Mouse (Mus musculus) testis, adult 2 months (tissue): Measurements from ENCODE around the gene Gabrr2.

Experiments used
- CTCF ChIP-seq: fragments of 200-500 bp; IDR thresholded peaks from 2 replicates; pipeline ENCODE4 v1.5.1; 2012; ENCODE audit warnings: low read depth, mild to moderate bottlenecking, inconsistent platforms, low read length, moderate library complexity; ENCODE audit not compliant: control insufficient read depth, insufficient read depth, insufficient replicate concordance
- POLR2A ChIP-seq: fragments of 200-500 bp; IDR thresholded peaks from 2 replicates; pipeline ENCODE4 v1.6.1; 2012; ENCODE audit warnings: low read depth, mild to moderate bottlenecking, inconsistent platforms, low read length, moderate library complexity; ENCODE audit not compliant: control insufficient read depth

DNA sequence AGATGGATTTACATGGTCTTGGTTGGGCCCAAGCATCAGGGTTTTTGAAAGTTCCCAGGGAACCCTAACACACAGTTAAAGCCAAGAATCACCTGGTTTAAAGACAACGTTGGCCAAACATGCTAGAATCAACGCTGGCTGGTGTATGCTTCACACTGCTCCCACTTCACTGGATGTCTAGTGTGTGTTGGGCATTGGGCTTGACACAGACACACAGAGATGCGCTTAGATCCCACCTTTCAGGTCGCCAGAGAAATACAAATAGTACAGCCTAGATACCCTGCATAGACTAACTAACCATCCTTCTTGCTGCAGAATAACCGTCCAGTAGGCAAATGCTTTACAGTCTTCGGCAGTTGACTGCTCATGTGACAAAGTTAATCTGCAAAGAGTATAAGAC is 7.5 kb downstream of the Gabrr2 start:
- no peak for TF ChIP-seq POLR2A
- no peak for TF ChIP-seq CTCF
